Comparison of ENCODE assay signal across 28 mouse cellular contexts in the genomic region with DNA sequence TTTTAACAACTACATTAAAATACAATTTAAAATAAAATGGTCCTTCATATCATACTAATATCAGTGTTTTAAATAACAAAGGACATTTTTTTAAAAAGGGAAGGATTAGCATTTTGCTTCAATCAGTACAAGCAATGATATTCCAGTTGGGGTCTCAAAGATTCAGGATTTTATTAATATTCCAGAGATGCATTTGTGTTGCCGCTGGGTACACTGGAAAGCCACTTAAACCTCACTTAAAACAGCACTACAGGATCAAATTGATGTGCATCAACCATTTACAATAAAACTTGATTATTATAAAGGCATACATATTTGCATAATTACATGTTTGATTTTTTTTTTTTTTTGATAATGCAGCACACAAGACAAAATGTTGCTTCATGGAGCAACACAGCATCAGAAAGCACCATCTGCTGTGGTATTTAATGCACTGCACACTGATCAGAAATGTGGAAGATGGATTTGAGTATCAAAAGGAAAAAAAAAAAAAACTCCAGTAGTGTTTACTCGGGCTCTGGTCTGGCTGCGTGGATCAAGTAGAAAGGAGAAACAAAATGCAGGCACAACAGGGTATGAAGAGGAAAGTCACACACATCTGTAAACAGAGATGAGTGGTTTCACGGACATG.
DNase-seq lines count a peak whose midpoint lies in the region; ATAC-seq and TF ChIP-seq lines count a peak whose summit lies in the region.
"Had no signal": no experiment of that assay in that cellular context is flagged by ENCODE, and none has a peak within 500 bp of the region (broad histone marks: within the 10 kb centered on the region; RNA-seq: fewer than 3 reads in every experiment).

No protein-coding gene starts in this region.

- 54% methylated on average over 4 of the region's 4 CpGs for whole genome bisulfite sequencing in midbrain, embryonic 13.5 days
- WGBS in cerebellum, adult 2 months: 77% methylated on average over 4 of the region's 4 CpGs

- peak; percentile 52 for TF ChIP-seq CTCF in layer of hippocampus, adult 2 months (conservative IDR thresholded peaks at IDR 0.05)
- peak; percentile 12; the same call in 1 of the 2 replicates for TF ChIP-seq CTCF in brain, embryonic 14.5 days (IDR thresholded peaks at IDR 0.05; ENCODE audit: borderline replicate concordance, extremely low read depth, insufficient read depth, insufficient read length)
- no peak for TF ChIP-seq CTCF in cerebellum, adult 2 months (IDR thresholded peaks at IDR 0.05; ENCODE audit: borderline replicate concordance, insufficient read depth, low read depth, low read length)

- H3K36me3 ChIP-seq in midbrain, embryonic 13.5 days: no peaks in the 10 kb centered on the region
- H3K36me3 ChIP-seq: embryonic facial prominence, embryonic 12.5 days; liver, embryonic 12.5 days; neural tube, embryonic 12.5 days had no signal

- H3K27me3 ChIP-seq in midbrain, embryonic 13.5 days: no peaks in the 10 kb centered on the region
- H3K27me3 ChIP-seq in cerebellum, adult 2 months (ENCODE audit: control insufficient read depth, insufficient read depth, low read length): no peaks in the 10 kb centered on the region
- H3K27me3 ChIP-seq: embryonic facial prominence, embryonic 12.5 days; liver, embryonic 12.5 days; megakaryocyte, embryonic 14.5 days; neural tube, embryonic 12.5 days had no signal

- H3K4me1 ChIP-seq in midbrain, embryonic 13.5 days (replicated peaks): no peaks in the 10 kb centered on the region; the same call in 1 of the 2 replicates
- no peaks in the 10 kb centered on the region for H3K4me1 ChIP-seq in cerebellum, adult 2 months (ENCODE audit: control insufficient read depth, insufficient read depth, low read length)
- H3K4me1 ChIP-seq: embryonic facial prominence, embryonic 12.5 days; liver, embryonic 12.5 days; megakaryocyte, embryonic 14.5 days; neural tube, embryonic 12.5 days had no signal

- H3K4me3 ChIP-seq in layer of hippocampus, adult 2 months: no peak overlapping the region
- no peak overlapping the region for H3K4me3 ChIP-seq in midbrain, embryonic 13.5 days (replicated peaks)
- H3K4me3 ChIP-seq in cerebellum, adult 2 months (replicated peaks; ENCODE audit: insufficient read depth, low read depth, low read length): no peak overlapping the region
- H3K4me3 ChIP-seq: embryonic facial prominence, embryonic 12.5 days; liver, embryonic 12.5 days; megakaryocyte, embryonic 14.5 days; neural tube, embryonic 12.5 days had no signal

- DNase-seq in layer of hippocampus, adult 2 months (ENCODE audit: low spot score in 2 of 2): no peak
- DNase-seq in layer of hippocampus, adult 11-12 months (ENCODE audit: low spot score): no peak
- peak; percentile 16 for DNase-seq in brain, adult 2 months (ENCODE audit: low read depth, low spot score)
- peak; percentile 90 for DNase-seq in brain, embryonic 14.5 days (ENCODE audit: low read depth)
- no peak for DNase-seq in urinary bladder, postnatal 25 days (ENCODE audit: low spot score)
- no peak for DNase-seq in cerebellum, adult 2 months
- DNase-seq: adrenal gland, adult 2 months; adrenal gland, postnatal 36 days; B cell, adult 2 months; cerebellum, adult 9-10 months; cerebellum, postnatal 36 days; heart, postnatal 14 days; kidney, adult 9 months; kidney, postnatal 10 days; left cerebral cortex, postnatal 4 days; liver, postnatal 0 days; lung, postnatal 4 days; right cerebral cortex, adult 18-20 months; spleen, adult 18-20 months; thymus, adult 2 months; thymus, postnatal 36 days had no signal

- H3K27ac ChIP-seq in layer of hippocampus, adult 2 months: peak overlapping the region; percentile 68; the same call in 1 of the 2 replicates
- no peak overlapping the region for H3K27ac ChIP-seq in midbrain, embryonic 13.5 days
- no peak overlapping the region for H3K27ac ChIP-seq in cerebellum, adult 2 months (ENCODE audit: insufficient read depth, low read length)
- H3K27ac ChIP-seq: embryonic facial prominence, embryonic 12.5 days; liver, embryonic 12.5 days; neural tube, embryonic 12.5 days had no signal

- peak; percentile 68; the same call in 1 of the 2 replicates for ATAC-seq in midbrain, embryonic 13.5 days
- ATAC-seq: intestine, postnatal 0 days; liver, embryonic 12.5 days; liver, postnatal 0 days; lung, postnatal 0 days had no signal

- no peaks in the 10 kb centered on the region for H3K9me3 ChIP-seq in midbrain, embryonic 13.5 days
- H3K9me3 ChIP-seq: embryonic facial prominence, embryonic 12.5 days; liver, embryonic 12.5 days; neural tube, embryonic 12.5 days had no signal

- H3K4me2 ChIP-seq in midbrain, embryonic 13.5 days (replicated peaks): no peak overlapping the region
- H3K4me2 ChIP-seq: embryonic facial prominence, embryonic 12.5 days; liver, embryonic 12.5 days; neural tube, embryonic 12.5 days had no signal

- TF ChIP-seq POLR2A in brain, embryonic 14.5 days (IDR thresholded peaks at IDR 0.05; ENCODE audit: borderline replicate concordance, extremely low read depth, insufficient read depth, insufficient read length, poor library complexity, severe bottlenecking): no peak
- no peak for TF ChIP-seq POLR2A in cerebellum, adult 2 months (IDR thresholded peaks at IDR 0.05; ENCODE audit: borderline replicate concordance, insufficient read depth, low read length)

- no peak overlapping the region for H3K9ac ChIP-seq in midbrain, embryonic 13.5 days (replicated peaks)
- H3K9ac ChIP-seq: embryonic facial prominence, embryonic 12.5 days; liver, embryonic 12.5 days; liver, postnatal 0 days; neural tube, embryonic 12.5 days had no signal

Comparison
In these comparisons a context has a peak if more than half of its experiments do, and no peak if none do; other contexts are left out.
1. DNase-seq: peak in brain, adult 2 months (single experiment) and brain, embryonic 14.5 days (single experiment); none in layer of hippocampus, adult 2 months (0 of 2), layer of hippocampus, adult 11-12 months (single experiment), urinary bladder, postnatal 25 days (single experiment) and cerebellum, adult 2 months (0 of 2).